Mouse (Mus musculus) right cerebral cortex, adult 18-20 months (tissue): ENCODE results near the gene Cacnb4.

Source experiments
- DNase-seq: peaks from one replicate; pipeline ENCODE4 v3.0.0; 2022; ENCODE audit warnings: mixed read lengths

Gene Cacnb4

DNA sequence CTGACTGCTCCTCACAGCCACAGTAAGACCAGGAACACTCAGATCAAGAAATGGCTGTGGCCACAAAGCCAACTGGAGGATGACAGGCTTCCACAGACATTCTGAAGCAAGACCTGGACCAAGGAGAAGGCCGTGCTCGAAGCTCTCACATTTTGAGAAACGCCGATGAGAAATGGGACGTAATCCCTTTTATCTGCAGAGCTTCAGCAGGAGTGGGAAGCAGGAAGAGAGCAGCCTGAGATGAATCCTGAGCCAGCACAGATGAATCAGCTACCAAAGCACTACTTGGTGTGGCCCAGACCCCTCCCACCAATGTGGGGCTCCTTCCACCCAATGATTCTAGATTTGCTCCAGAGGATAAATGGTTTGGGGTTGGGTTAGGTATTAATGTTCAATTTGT, 113.4 kb downstream of the Cacnb4 start:
- DNase-seq, result no peak

DNA sequence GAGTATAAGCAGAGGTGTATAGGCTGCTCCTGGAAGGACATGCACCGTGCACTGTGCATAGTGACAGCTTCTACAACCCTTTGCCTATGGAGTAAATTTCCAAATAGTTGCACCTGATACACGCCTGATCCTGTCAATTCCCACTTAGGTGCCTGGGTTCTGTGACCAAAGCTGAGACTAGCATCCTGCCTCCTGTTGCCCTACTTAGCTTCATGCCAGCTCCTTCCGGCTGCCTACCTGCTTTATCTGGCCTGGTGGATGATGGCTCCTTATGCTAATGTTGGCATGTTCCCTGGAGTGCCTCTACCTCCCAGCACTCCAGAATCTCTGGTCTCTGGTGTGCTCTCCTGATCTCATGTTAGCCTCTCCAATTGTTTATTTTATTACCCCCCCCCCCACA, 114.3 kb downstream of the Cacnb4 start:
- no peak for DNase-seq

DNA sequence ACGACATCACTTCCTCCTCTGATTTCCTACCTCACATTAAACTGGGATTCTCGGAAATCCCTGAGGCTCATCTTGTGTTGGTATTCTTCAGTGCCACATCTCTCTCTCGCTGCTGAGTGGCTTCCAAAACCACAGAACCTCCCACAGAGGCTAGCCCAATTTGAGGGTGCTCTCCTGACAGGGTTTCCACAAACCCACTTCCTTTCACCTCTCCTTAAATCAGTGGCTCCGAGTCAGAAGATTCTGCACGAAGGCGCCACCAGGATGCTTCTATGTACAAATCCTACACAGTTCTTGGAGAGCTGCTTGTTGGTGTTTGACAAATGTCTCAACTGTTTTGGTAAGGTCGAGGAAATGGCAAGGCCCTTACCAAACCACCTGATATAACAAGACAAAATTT, 115.5 kb downstream of the Cacnb4 start:
- no peak for DNase-seq

DNA sequence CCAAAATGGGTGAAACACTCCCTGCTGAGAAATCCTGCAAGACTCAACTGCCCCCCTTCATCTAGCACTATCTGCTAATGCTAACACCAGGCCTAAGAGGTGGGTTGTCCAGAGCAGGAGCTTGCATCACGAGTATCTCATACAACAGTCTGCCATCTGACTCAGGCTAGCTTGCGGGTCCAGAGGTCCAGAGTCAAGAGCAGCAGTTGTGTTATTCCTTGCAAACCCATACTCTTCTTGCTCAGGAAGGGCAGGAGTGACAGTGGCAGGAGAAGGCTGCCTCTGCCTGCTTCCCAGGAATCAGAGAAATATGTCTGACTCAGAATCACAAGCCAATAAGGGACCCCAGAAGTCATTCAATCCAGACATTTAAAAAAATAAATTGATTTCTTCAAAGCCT, 116.4 kb downstream of the Cacnb4 start:
- no peak for DNase-seq

DNA sequence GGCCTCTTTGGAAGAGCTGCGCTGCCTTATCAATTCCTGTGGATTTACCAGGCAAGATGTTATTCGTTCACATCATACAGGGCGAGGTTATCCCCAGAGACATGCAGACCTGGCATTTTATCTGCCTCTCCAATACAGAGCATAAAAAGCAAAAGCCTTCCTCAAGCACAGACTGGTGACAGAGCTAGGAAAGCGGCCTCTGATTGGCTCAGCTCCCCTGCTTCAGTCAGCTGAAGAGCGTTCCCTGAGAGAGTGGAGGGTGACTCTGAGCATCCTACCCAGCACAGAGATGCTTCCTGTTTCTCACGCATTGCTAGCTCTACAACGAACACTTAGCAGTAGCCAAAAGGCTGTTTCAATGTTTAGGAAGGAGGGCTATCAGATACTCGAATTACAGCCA, 118.2 kb downstream of the Cacnb4 start:
- DNase-seq, result peak; percentile 87

DNA sequence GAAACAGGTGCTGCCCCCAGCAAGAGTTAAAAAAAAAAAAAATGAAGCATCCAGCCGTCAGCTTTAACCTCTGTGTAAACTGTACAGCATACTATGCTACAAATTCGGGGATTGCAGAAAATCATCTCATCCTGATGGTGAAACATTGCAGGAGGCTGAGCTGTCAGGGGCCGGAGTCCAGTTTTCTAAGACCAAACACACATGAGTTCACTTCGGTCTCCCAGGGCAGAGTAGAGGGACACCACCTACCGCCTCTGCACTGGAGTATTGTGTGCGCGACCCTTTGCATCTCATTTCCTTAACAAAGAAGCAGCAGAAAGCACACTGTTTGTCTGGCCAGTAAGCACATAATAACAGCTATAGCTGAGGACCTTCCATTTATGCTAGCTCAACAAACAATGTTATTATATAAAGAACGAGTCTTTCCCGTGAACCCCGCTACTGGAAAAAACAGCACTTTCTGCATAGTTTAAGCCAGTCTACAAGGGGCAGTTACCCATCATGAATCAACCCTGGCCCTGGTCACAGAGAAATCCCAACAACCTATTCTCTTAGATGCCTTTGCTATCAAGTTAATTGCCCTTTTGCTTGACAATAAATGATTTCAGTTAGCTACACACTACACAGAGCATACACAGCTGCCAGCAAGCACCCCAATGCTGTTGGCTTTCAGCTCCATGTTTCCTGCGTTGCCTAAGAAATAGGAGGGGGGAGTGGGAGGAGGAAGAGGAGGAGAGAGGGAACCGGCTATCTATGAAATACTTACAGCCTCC, 118.9 kb downstream of the Cacnb4 start:
- DNase-seq, result peak; percentile 53

DNA sequence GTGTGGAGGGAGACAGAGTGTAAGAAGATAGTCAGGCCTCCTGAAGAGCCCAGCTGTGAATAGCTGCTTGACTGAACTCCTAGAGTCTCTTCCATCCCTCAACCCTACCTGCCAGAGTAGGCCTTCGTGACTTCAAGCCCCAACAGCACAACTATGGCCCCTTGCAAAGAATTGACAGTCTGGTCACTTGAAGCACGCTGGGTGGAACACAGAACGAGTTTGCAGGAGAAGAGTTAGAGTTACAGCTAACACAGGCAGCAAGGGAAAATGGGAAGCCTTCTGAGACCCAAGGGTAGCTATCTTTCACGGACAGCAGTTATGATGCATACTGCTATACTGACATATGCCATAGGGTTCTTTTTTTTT, 119.7 kb downstream of the Cacnb4 start:
- no peak for DNase-seq

DNA sequence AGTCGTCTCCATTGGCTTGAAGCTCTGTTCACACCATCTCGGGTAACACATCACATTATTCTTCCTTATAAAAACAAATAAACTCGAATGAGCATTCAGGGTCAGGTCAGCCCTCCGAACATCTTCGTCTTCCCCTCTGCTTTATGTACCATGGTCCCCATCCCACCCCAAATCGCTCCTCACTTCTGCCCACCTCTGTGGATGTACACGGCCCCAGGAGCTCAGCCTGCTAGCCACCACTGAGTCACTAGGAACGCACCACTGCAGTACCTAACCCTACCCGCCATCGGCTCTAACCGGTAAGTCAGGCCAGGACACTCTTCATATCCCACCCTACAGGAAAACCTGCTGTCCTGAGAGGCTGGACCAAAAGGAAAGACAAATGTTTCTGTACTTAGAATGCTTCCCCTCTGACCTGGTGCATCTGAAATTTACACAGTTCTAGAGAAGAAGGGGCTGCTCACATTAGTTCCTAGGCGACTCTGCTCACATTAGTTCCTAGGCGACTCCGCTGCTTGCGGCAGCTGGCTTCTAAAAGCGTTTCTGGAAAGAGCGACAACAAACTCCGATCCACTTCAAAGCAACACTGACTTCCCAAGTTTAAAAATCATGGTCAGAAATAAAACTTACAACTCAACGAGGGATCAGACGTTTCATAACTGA, 120.2 kb downstream of the Cacnb4 start:
- DNase-seq, result no peak

DNA sequence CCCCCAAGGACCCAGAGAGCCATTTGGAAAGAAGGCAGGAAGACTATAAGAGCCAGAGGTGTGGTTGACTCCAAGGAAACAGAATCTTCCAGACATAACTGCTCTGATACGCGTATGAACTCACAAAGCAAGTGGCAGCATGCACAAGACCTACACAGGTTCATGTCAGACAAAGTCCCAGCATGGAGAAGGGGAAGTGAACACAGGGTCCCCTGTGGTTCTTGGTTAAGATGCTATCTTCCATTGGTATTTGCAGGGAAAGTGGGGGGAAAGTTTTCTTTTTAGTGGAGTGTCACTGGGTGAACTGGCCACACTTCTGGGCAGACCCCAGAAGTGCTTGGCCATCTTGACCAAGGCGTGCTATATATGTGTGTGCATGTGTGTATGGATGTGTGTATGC, 128.2 kb downstream of the Cacnb4 start:
- DNase-seq, result no peak

DNA sequence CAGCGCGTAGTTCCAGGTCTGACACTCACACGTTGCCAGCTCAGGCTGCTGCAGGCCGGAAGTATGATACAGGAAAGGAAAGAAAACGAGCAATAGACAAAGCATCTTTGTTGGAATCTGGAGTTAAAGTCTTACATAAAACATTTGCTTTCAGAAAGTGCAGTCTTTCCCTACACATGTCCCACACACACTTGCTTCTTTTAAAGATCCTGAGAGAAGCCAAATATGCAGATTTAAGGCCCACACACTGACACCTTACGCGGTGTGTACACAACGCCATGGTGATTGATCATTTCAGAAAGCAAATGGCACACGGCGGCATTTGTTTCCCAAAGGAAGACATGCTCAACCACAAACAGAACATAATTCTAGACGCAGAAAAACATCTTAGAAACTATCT, 129.3 kb downstream of the Cacnb4 start:
- no peak for DNase-seq

DNA sequence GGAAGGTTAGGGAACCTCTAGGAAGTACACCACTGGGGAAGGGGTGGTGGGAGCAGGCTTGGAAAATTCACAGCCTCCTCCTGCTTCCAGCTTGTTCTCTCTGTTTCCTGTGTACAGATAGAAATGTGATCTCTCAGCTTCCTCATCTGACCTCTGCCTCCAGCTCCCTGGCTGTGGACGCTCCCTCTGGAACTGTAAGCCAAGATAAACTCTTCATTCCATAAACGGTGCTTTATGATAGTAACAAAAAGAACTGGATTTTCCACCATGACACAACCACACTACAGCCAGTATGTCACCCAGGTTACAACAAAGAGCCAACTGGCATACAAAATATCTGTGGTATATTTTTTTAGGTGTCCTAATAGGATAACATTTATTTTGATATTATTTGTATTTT, 132.1 kb downstream of the Cacnb4 start:
- no peak for DNase-seq

DNA sequence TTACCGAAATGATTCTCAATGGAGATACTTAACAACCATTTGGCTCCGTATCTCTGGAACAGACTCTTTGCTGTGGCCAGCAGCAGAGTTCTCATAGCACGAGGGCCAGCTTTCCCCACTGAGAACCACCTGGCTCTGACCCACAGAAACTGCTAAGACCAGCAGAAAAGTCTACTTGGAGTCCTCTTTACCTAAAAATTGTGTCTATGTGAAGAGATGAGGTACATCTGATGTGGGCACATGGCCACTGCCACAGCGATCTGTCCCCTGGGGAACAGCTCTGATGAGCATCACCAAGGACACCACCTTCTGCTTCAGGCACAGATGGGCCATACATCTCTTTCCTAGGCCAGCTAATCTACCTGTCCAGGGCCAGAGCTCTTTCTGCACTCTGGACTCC, 135.6 kb downstream of the Cacnb4 start:
- DNase-seq, result no peak

DNA sequence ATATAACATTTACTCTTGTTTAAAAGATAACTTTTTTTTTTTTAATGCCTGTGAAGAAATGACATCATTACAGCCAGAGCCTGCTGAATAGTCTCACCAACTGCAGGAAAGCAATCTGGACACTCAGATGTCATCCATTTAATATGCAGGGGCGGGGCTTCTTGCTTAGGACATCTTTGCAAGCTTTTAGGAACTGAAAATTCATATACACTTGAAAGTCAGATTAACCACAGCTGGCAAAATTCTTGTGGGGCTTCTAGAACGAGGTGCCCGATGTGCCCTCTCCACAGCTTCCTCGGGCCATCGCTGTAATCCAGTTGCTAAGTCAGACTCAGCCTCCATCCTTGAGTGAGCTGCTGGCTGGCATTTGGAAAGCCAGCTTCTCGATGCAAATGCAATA, 137.3 kb downstream of the Cacnb4 start:
- DNase-seq, result peak; percentile 15

DNA sequence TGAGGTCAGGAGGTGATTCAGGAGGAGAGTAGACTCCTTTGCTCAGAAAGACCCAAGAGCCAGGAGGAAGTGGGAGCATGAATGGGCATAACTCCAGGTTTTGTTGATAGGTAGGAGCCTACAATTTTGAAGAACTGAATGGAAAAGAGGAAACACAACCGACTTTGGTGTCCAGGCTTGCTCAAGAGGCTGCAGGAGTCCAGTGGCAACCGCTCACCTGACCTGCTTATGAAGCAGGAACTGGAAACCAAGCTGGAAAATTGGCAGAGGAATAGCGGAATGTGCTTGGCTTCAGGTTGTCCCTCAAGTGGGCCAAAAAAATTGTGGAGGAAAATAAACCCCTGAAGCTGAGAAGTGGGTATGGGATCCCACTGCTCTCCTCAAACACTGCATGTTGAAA, 139.0 kb downstream of the Cacnb4 start:
- no peak for DNase-seq

DNA sequence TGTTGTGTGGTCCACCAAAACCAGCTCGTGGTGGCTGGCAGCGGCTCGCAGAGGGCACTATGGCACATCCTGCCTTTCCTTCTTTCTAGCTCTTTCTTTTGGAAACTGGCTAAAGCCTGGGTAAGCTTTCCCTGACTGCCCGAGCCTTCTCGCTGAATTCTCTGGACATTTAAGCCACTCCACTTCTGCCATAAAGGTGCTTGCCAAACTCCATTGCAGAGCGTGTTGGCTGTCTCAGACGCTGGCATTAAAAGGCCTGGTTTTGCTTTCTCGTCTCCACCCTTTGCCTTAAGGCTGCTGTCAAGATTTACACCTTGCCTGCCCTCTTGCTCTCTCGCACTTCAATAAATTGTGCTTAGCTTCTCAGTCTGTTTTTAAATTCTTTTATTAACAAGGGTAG, 139.5 kb downstream of the Cacnb4 start:
- DNase-seq, result no peak

DNA sequence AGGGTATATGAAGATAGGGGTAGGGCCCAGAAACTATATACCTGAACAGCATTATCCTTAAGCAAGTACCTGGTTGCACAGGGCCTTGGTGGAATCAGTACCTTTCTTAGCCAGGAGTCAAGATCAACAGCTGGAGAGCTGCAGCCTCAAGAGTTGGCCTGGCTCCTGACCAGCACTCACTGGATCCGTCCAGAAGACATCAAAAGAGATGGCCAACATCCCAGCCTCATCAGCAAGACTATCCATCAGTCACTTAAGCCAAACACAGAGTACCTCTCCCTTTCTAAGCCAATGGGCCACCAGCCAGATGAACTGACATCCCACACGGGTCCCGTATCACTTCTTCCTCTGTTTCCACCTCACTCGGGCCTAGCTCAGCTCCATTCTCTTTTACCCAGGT, 140.1 kb downstream of the Cacnb4 start:
- no peak for DNase-seq

DNA sequence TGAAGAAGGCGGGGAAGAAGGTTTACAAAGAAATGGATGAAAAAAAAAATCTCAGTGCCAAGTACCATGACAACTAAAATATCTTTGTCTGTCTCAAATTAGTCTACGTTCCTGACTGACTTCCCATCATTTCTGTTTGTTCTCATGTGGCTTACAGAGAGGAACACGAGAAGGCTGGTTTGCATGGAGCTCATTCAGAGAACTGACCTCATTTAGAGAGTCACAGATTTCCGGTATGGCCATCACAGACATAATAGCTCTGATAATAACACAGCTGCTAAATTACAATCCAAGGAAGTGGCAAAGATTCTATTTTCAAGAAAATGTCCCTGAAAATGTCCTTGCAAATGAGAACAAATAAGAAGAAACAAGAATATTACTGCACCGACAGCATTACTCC, 142.9 kb downstream of the Cacnb4 start:
- DNase-seq, result no peak

DNA sequence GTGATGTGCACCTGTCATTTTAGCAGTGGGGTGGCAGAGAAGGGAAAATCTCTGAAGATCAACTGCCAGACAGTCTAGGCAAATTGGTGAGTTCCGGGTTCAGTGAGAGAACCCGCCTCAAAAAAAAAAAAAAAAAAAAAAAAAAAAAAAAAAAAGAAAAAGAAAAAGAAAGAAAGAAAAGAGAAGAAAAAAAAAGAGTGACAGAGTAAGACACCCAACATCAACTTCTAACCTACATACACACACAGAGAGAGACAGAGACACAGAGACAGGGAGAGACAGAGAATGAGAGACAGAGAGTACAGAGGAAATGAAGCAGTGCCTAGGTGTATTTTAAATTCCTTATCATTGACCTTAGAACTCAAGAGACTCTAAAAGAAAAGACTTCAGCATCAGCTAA, 146.1 kb downstream of the Cacnb4 start:
- DNase-seq, result no peak

DNA sequence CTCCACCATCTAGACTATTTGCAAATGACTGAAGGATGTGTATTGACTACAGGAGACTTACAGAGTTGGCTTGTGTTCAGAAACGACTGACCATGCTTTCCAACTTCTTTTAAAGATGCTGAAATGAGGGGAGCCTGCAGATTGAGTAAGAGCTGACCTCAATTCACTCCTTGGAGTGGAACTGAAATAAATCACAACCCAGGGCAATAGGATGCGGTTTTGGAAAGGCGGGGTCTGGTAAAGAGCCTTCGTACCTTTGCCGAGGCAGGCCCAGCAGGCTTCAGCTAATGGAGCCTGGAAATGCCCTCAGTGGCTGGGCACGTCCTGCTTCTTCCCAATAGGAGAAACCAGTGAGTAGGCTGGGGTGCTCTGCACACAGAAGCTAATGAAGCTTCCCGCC, 147.4 kb downstream of the Cacnb4 start:
- no peak for DNase-seq

DNA sequence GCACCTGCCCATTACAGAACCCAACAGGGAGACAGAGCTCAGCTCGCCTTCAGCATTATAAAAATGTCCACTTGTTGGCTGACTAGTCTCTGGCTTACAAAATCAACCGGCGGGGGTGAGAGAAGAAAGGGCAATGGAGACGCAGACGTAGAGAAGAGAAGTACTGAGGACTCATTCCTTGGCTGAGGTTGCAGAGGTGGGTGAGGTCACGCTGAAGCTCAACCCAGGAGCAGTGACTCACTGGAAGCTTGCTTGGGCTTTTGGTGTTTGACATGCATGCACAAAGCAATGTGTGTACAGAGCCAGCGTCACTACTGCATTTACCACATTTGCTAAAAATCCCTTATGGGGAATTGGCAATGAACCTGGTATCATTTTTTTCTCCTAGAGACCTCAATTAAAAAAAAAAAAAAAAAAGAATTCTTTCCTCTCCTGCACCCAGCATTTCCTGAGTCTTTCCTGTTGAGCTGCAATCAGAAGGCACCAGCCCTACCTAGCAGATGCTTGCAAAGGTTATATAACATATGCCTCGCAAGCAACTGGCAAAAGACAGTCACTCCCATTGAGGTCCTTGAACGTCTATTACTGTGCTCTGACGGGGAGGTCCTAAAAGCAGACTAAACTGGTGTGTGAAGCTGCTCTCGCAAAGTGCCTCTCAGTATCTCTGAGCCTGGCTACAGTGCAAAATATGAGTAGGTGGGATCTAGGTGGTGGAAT, 150.6 kb downstream of the Cacnb4 start:
- DNase-seq, result no peak

DNA sequence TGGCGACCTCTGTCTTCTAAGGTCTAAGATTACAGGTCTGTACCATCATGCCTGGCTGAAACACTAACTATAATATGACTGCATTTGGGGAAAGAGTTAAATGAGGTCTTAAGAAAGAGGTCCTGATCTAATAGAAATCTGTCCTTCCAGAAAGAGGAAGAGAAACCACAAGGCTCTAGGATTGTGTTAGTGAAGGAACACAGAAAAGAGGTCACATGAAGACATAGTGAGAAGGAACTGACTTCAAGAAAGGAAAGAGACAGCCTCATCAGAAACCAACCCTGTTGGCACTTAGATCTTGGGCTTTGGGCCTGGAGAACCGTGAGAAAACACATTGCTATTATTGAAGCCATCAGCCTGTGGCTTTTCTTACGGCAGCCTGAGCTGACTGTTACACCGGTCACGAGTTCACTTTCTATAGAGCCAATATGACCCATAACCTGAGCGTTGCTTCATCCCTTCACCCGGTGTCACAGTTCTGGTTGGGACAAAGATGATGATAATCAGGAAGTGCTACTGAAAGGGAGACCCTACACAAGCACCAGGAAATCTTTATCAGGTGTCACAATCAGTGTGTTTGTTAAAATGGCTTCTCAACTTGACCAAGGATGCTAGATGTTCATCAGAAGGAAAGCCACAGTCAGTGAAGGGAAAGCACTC, 153.4 kb downstream of the Cacnb4 start:
- DNase-seq, result no peak

DNA sequence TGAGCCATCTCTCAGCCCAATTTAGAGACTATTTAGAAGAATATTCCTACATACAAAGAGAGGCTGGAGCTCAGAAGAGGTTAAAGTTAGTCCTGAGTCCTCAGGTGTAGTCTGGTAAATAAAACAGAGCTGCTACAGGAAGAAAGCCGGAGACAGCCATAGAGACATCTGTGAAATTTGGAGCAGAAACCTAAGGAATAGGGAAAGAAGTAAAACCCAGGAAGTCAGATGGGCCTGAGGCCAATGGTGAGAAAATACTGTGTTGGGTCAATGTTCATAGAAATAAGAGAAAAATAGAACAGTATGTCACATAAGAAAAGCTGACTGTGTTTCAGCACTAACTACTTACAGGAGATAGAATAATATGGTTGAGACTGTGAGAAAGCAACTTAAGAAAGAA, 155.6 kb downstream of the Cacnb4 start:
- no peak for DNase-seq

DNA sequence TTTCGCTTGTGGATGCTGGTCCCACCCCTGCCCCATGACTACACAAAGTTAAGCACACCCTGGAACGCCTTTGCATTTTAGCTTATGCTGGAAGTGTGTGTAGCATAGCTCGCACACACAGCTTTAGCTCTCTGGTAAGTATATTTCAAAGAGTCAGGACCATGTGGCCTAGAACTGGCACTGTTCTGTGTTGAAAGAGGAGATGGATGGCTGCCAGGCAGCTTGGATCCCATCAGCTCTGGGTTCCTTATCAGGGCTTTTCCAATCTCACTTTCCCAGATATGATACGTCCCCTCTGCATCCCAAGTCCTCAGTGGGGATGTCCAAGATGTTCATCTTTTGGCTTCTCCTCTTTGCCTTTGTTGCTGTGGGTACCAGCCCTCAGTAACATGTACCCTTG, 157.9 kb downstream of the Cacnb4 start:
- DNase-seq, result no peak

DNA sequence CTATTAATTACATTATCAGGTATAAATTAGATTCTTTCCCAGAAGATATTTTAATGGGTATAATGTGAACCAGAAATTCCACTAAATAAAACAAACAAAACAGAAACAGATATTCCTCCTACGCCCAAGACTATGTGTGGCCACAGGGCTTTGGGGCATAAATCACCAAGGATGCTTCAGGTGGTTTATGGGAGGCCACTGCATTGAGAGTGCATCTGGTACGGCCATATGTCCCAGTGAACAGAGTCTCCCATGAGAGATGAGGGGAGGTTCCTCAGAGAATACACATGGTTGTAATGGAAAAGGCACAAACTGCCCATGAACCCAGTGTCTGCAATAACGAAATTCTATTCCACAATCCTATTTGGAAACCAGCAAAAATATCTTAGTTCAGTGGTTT, 160.1 kb downstream of the Cacnb4 start:
- DNase-seq, result no peak
